8 mouse cellular contexts compared by ENCODE assay signal in the genomic region with DNA sequence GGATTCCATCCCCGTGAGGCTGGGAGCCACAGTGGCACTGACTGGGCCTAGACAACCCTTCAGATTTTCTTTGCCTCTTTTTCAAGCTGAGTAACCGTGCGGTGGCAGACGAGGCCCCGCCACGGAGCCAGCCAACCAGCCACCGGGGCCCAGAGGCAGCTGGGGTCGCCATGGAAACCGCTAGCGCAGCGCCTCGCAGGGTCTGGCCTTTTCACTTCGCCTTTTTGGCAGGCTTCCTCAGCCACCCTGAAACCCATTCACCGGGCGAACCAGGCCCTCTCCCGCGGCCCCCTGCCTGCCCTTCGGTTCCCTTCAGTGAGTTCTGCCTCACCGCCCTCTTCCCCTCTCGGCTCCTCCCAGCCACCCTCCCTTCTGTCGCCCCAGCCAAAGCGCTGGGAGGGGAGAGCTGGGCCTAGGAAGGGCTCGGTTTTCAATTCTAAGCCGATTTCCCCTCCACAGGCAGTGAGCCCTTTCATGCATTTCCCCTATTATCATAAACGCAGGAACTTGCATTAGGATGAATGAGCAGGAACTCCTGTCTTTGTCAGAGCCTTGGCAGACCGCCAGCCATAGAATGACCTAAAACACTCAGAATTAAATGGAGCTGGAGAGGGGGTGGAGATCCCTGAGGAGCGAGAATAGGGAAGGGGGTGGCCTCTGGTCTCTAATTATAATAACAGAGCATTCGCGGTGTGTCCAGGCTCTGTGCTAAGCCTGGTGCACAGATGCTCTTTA.
A peak's percentile ranks its signal among the peaks of the same experiment; 100 is the strongest.
DNase-seq lines count a peak whose midpoint lies in the region; ATAC-seq lines count a peak whose summit lies in the region.

No protein-coding gene starts in this region.

- H3K4me2 ChIP-seq in hindbrain, embryonic 12.5 days (replicated peaks), result peak overlapping the region; percentile 28

- H3K9me3 ChIP-seq in hindbrain, embryonic 12.5 days (replicated peaks), result no peaks in the 10 kb centered on the region

- peak overlapping the region; percentile 44 for H3K9ac ChIP-seq in hindbrain, embryonic 12.5 days

- DNase-seq in Muller cell, postnatal 12 days (ENCODE audit: inconsistent ontology term), result peak; percentile 99
- DNase-seq in cerebellum, postnatal 10 days, result peak; percentile 95 to 96
- DNase-seq in frontal cortex, postnatal 10 days (ENCODE audit: low spot score in 2 of 2), result peak; percentile 92 to 93
- DNase-seq in layer of hippocampus, postnatal 36 days, result peak; percentile 87 to 89
- peak; percentile 89 for DNase-seq in lung, postnatal 25 days (ENCODE audit: low spot score)
- peak; percentile 89 for DNase-seq in ovary, postnatal 36 days (ENCODE audit: low spot score)
- DNase-seq in thymus, postnatal 25 days, result peak; percentile 88

- no peaks in the 10 kb centered on the region for H3K36me3 ChIP-seq in hindbrain, embryonic 12.5 days

- no peaks in the 10 kb centered on the region for H3K27me3 ChIP-seq in hindbrain, embryonic 12.5 days

- peaks cover 54% of the 10 kb centered on the region for H3K4me1 ChIP-seq in hindbrain, embryonic 12.5 days

- ATAC-seq in hindbrain, embryonic 12.5 days (ENCODE audit: low FRiP score), result peak; percentile 93

- peak overlapping the region; percentile 0; the same call in 1 of the 2 replicates for H3K4me3 ChIP-seq in hindbrain, embryonic 12.5 days

- H3K27ac ChIP-seq in hindbrain, embryonic 12.5 days, result peak overlapping the region; percentile 95

- under 1% methylated on average over 28 of the region's 29 CpGs for WGBS in hindbrain, embryonic 12.5 days

Comparison
In these comparisons a context has a peak if more than half of its experiments do, and no peak if none do; other contexts are left out.
1. Peak in every context shown above with its lines: DNase-seq, ATAC-seq, H3K4me3 ChIP-seq and H3K27ac ChIP-seq.